Mouse (Mus musculus) embryonic facial prominence, embryonic 10.5 days (tissue): ENCODE results near the gene Gpt2. TPM values are rescaled to one million over a fixed set of nuclear protein-coding genes. Genes with fewer than 3 reads are reported as not detected.

Source experiments
- DNase-seq: peaks from one replicate; pipeline ENCODE4 v3.0.0-alpha.2; 2017; ENCODE audit warnings: low spot score
- H3K27ac ChIP-seq: fragments of 300-500 bp; sonication (generic); replicated peaks from 2 replicates; pipeline ENCODE4 v1.5.1; 2016; ENCODE audit warnings: mild to moderate bottlenecking
- H3K27me3 ChIP-seq: fragments of 300-500 bp; sonication (generic); replicated peaks from 2 replicates; pipeline ENCODE4 v1.6.1; 2016; ENCODE audit warnings: low read depth, mild to moderate bottlenecking; ENCODE audit not compliant: poor library complexity, severe bottlenecking
- H3K36me3 ChIP-seq: fragments of 300-500 bp; sonication (generic); replicated peaks from 2 replicates; pipeline ENCODE4 v1.6.1; 2016; ENCODE audit warnings: mild to moderate bottlenecking, moderate library complexity
- H3K4me1 ChIP-seq: fragments of 300-500 bp; sonication (generic); 2 replicates; pipeline ENCODE4 v1.6.1; 2016
- H3K4me3 ChIP-seq: fragments of 300-500 bp; sonication (generic); 2 replicates; pipeline ENCODE4 v1.5.1; 2016; ENCODE audit warnings: mild to moderate bottlenecking, moderate library complexity
- H3K9me3 ChIP-seq: fragments of 300-500 bp; sonication (generic); 2 replicates; pipeline ENCODE4 v1.6.1; 2016; ENCODE audit warnings: mild to moderate bottlenecking
- WGBS: fragments of 180-500 bp; shearing (Covaris S2); methylation state at CpG from one replicate; pipeline ENCODE4 v1.1.7; 2016; 5-methylcytosine and 5-hydroxymethylcytosine counted together
- polyA plus RNA-seq: library from polyadenylated mRNA; unstranded; fragments of >200 nt; fragmentation: Nextera tagmentation; extraction: Ambion mirVana; gene quantifications from 2 replicates; pipeline ENCODE4 v1.2.1, GENCODE M21; 2016

Gene Gpt2
- polyA plus RNA-seq, 1 experiment from 2014 or later = 48.7 TPM

GRCm38 (mm10) chr8:85466056-85466455, 26.3 kb upstream of the Gpt2 start:
- 83% methylated on average over 4 of the region's 4 CpGs for WGBS

GRCm38 (mm10) chr8:85470753-85471152, 21.6 kb upstream of the Gpt2 start:
- Histone ChIP-seq H3K27ac (no peak overlapping the region), H3K4me1 (no peaks in the 10 kb centered on the region; the same call in 1 of the 2 replicates), H3K9me3 (no peaks in the 10 kb centered on the region), H3K36me3 (no peaks in the 10 kb centered on the region), H3K27me3 (no peaks in the 10 kb centered on the region), H3K4me3 (no peak overlapping the region)
- 82% methylated on average over 8 of the region's 8 CpGs for WGBS
- no peak for DNase-seq

More at GRCm38 (mm10) chr8:85466056-85466455, 26.3 kb upstream of the Gpt2 start:
- H3K36me3 ChIP-seq = no peaks in the 10 kb centered on the region
- peaks cover 4% of the 10 kb centered on the region; the same call in 1 of the 2 replicates for H3K4me1 ChIP-seq
- no peaks in the 10 kb centered on the region for H3K9me3 ChIP-seq
- H3K4me3 ChIP-seq = no peak overlapping the region
- no peak for DNase-seq
- H3K27me3 ChIP-seq = no peaks in the 10 kb centered on the region
- no peak overlapping the region for H3K27ac ChIP-seq

GRCm38 (mm10) chr8:85472800-85473199, 19.6 kb upstream of the Gpt2 start:
- Histone ChIP-seq H3K27me3 (no peaks in the 10 kb centered on the region), H3K4me3 (no peak overlapping the region), H3K9me3 (no peaks in the 10 kb centered on the region), H3K36me3 (no peaks in the 10 kb centered on the region), H3K4me1 (no peaks in the 10 kb centered on the region; the same call in 1 of the 2 replicates), H3K27ac (no peak overlapping the region)
- DNase-seq = no peak
- 65% methylated on average over 6 of the region's 6 CpGs for WGBS

- no peaks in the 10 kb centered on the region; the same call in 1 of the 2 replicates for H3K4me1 ChIP-seq
- H3K36me3 ChIP-seq = no peaks in the 10 kb centered on the region
- WGBS = 63% methylated on average over 4 of the region's 4 CpGs
- no peaks in the 10 kb centered on the region for H3K27me3 ChIP-seq
- no peak overlapping the region for H3K27ac ChIP-seq
- no peak overlapping the region for H3K4me3 ChIP-seq
- H3K9me3 ChIP-seq = no peaks in the 10 kb centered on the region
- DNase-seq = no peak
These were observed 19.1 kb upstream of the Gpt2 start for GRCm38 (mm10) chr8:85473246-85473645.

DNA sequence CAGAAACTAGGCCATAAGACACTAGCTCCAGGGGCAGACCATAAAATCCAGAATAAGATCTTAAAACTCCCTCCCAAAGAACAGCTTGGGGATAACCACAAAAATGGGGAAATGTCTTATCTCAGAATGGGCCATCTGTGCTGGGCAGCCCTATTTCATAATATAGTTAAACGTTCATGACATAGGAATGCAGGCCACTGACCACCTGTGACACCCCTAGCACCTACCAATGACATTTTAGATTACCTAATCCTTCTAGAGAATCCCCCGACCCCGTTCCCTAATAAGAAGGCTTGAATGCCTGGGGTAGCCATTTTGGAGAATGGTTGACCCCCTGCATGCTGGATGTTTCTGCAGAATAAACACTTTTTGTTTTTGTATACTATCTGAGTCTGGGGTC, 17.5 kb upstream of the Gpt2 start:
- no peak for DNase-seq
- Histone ChIP-seq H3K9me3 (no peaks in the 10 kb centered on the region), H3K4me3 (no peak overlapping the region), H3K36me3 (no peaks in the 10 kb centered on the region), H3K27me3 (no peaks in the 10 kb centered on the region), H3K4me1 (no peaks in the 10 kb centered on the region; the same call in 1 of the 2 replicates), H3K27ac (no peak overlapping the region)
- WGBS = 85% methylated on average over 3 of the region's 3 CpGs

GRCm38 (mm10) chr8:85476970-85477545, 15.3 kb upstream of the Gpt2 start:
- H3K4me1 ChIP-seq = peaks cover 6% of the 10 kb centered on the region
- no peaks in the 10 kb centered on the region for H3K36me3 ChIP-seq
- H3K9me3 ChIP-seq = no peaks in the 10 kb centered on the region
- no peak overlapping the region for H3K4me3 ChIP-seq
- DNase-seq = no peak
- 82% methylated on average over 4 of the region's 4 CpGs for WGBS
- no peak overlapping the region for H3K27ac ChIP-seq
- no peaks in the 10 kb centered on the region for H3K27me3 ChIP-seq

GRCm38 (mm10) chr8:85478397-85478796, 14.0 kb upstream of the Gpt2 start:
- no peaks in the 10 kb centered on the region for H3K9me3 ChIP-seq
- peaks cover 12% of the 10 kb centered on the region for H3K4me1 ChIP-seq
- H3K27me3 ChIP-seq = no peaks in the 10 kb centered on the region
- H3K36me3 ChIP-seq = no peaks in the 10 kb centered on the region
- WGBS = 83% methylated on average over 2 of the region's 2 CpGs
- no peak overlapping the region for H3K4me3 ChIP-seq
- no peak overlapping the region for H3K27ac ChIP-seq
- DNase-seq = no peak

- DNase-seq = no peak
- H3K4me1 ChIP-seq = peaks cover 12% of the 10 kb centered on the region
- H3K27ac ChIP-seq = no peak overlapping the region
- H3K36me3 ChIP-seq = no peaks in the 10 kb centered on the region
- 85% methylated on average over 2 of the region's 2 CpGs for WGBS
- no peaks in the 10 kb centered on the region for H3K9me3 ChIP-seq
- H3K27me3 ChIP-seq = no peaks in the 10 kb centered on the region
- H3K4me3 ChIP-seq = no peak overlapping the region
These were observed 12.7 kb upstream of the Gpt2 start for GRCm38 (mm10) chr8:85479710-85480109.

- DNase-seq = peak; percentile 19
- Histone ChIP-seq H3K4me1 (peaks cover 12% of the 10 kb centered on the region), H3K36me3 (no peaks in the 10 kb centered on the region), H3K27me3 (no peaks in the 10 kb centered on the region), H3K9me3 (no peaks in the 10 kb centered on the region), H3K4me3 (0 out of 2 replicates have a peak overlapping the region, but pooled peaks have one; percentile 19), H3K27ac (0 out of 2 replicates have a peak overlapping the region, but pooled peaks have one; percentile 44)
- 38% methylated on average over 10 of the region's 10 CpGs for WGBS
These were observed 10.5 kb upstream of the Gpt2 start for GRCm38 (mm10) chr8:85481900-85482299.

DNA sequence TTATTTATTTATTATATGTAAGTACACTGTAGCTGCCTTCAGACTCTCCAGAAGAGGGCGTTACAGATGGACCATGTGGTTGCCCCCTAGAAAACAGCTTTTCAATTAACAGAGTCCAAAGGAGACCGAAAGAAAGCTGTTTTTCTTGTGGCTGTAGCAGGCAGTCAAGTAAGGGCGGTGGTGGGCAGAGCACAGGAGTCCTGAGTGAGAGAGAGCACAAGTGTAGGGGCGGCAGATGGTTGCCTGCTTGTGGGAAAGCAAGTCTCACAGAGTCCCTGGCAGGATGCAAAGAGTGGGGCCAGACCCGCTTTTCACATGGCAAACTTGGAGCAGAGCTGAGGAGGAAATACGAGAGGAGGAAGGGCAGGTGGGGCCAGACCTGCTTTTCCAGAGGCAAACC, 9.9 kb upstream of the Gpt2 start:
- no peak for DNase-seq
- H3K4me1 ChIP-seq = peaks cover 12% of the 10 kb centered on the region
- H3K36me3 ChIP-seq = no peaks in the 10 kb centered on the region
- WGBS = 64% methylated on average over 6 of the region's 6 CpGs
- H3K9me3 ChIP-seq = no peaks in the 10 kb centered on the region
- no peak overlapping the region for H3K27ac ChIP-seq
- no peaks in the 10 kb centered on the region for H3K27me3 ChIP-seq
- no peak overlapping the region for H3K4me3 ChIP-seq

DNA sequence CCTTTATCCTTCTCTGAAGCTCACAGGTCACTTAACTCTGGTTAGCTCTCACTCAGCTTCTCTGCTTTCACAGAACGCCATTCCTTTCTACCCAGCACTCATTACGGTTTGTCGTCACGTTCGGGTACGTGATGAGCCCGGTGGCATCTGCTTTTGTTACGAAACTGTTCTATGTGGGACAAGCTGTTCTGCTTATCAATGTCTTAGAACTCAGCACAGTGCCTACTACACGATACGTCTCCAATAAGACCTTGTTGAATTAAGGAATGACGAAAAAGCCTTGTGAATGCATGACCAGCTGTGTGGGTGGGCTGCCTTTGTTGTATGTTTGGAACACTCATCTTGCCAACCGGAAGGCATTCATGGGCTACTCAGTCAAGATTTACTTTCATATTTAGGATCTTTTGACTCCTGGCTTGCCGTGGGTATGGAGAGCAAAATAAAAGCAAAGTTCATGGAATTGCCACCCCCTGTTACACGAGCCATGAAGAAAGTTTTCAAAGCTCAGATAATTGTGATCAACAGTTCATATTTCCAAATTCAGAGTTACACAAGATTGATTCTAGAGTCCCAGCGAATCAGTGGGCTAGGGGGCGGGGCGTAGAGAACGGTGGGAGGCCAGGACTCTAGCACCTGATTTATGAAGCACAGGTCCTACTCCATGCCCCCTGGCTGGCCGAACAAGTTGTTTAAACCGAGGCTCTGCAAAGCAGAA, 4.3 kb upstream of the Gpt2 start:
- WGBS = 85% methylated on average over 20 of the region's 20 CpGs
- H3K4me3 ChIP-seq = no peak overlapping the region
- H3K27ac ChIP-seq = no peak overlapping the region
- peaks cover 13% of the 10 kb centered on the region for H3K4me1 ChIP-seq
- DNase-seq = no peak
- H3K9me3 ChIP-seq = no peaks in the 10 kb centered on the region
- no peaks in the 10 kb centered on the region for H3K27me3 ChIP-seq
- no peaks in the 10 kb centered on the region for H3K36me3 ChIP-seq

DNA sequence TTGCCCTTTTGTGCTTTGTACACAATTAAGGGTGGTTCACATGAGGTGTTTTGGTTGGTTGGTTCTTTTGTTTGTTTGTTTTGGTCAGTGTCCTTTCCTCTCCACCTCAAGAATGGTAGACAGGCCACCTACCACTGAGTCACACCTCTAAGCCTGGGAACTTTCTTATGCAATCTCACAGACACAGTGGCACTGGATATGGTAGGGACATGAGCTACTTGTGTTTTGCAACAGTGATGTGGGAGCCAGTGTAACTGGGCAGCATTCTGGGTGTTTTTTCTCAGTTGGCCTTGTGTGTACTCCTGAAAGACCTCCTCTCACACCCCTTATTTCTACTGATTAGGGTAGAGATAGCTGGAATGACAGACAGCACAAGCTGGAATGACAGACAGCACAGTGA, 3.7 kb upstream of the Gpt2 start:
- no peaks in the 10 kb centered on the region for H3K9me3 ChIP-seq
- H3K4me3 ChIP-seq = no peak overlapping the region
- no peak for DNase-seq
- H3K27me3 ChIP-seq = no peaks in the 10 kb centered on the region; the same call in 1 of the 2 replicates
- no peaks in the 10 kb centered on the region for H3K36me3 ChIP-seq
- peaks cover 19% of the 10 kb centered on the region for H3K4me1 ChIP-seq
- H3K27ac ChIP-seq = no peak overlapping the region

DNA sequence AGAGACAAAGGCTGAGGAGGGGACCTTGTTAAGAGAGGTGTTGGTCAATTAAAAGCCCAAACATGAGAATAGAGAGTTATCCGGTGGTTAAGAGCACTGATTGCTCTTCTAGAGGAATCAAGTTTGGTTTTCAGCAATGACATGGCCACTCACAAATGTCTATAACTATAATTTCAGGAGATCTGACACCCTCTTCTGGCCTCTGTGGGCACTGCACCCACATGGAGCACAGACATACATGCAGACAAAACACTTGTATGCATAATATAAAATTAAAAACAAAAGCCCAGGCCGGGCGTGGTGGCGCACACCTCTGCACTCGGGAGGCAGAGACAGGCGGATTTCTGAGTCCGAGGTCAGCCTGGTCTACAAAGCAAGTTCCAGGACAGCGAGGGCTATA, 2.8 kb upstream of the Gpt2 start:
- WGBS = 94% methylated on average over 8 of the region's 8 CpGs
- Histone ChIP-seq H3K27ac (no peak overlapping the region), H3K4me3 (no peak overlapping the region), H3K27me3 (no peaks in the 10 kb centered on the region; the same call in 1 of the 2 replicates), H3K36me3 (peaks cover under 1% of the 10 kb centered on the region; the same call in 1 of the 2 replicates), H3K4me1 (peaks cover 26% of the 10 kb centered on the region), H3K9me3 (no peaks in the 10 kb centered on the region)
- no peak for DNase-seq
